ENCODE assay signal across 15 mouse cellular contexts in genomic region chr16:14939552-14939951, GRCm38 (mm10). TPM values are rescaled to one million over a fixed set of nuclear protein-coding genes. Genes with fewer than 3 reads are reported as not detected.
DNase-seq lines count a peak whose midpoint lies in the region; ATAC-seq and TF ChIP-seq lines count a peak whose summit lies in the region.
"Had no signal": no experiment of that assay in that cellular context is flagged by ENCODE, and none has a peak within 500 bp of the region (broad histone marks: within the 10 kb centered on the region; RNA-seq: fewer than 3 reads in every experiment).

No protein-coding gene starts in this region.

- H3K4me3 ChIP-seq in intestine, embryonic 15.5 days (replicated peaks): no peak overlapping the region
- H3K4me3 ChIP-seq in intestine, postnatal 0 days (ENCODE audit: low read depth, low read length): no peak overlapping the region
- no peak overlapping the region for H3K4me3 ChIP-seq in embryonic fibroblast, embryonic 13.5 days (ENCODE audit: insufficient read depth, low read length)
- no peak overlapping the region for H3K4me3 ChIP-seq in liver, embryonic 16.5 days (ENCODE audit: low read depth, low read length)
- H3K4me3 ChIP-seq in neural tube, embryonic 15.5 days (replicated peaks): no peak overlapping the region
- H3K4me3 ChIP-seq: forebrain, embryonic 12.5 days; left cerebral cortex, adult 2 months had no signal

- peak; percentile 17; the same call in 1 of the 2 replicates for ATAC-seq in intestine, embryonic 15.5 days
- no peak for ATAC-seq in intestine, postnatal 0 days
- ATAC-seq in liver, embryonic 16.5 days (ENCODE audit: low read depth): peak; percentile 91
- no peak for ATAC-seq in neural tube, embryonic 15.5 days (ENCODE audit: low FRiP score)

- H3K27ac ChIP-seq in intestine, embryonic 15.5 days: no peak overlapping the region
- H3K27ac ChIP-seq in intestine, postnatal 0 days (ENCODE audit: low read depth, low read length): no peak overlapping the region
- H3K27ac ChIP-seq in embryonic fibroblast, embryonic 13.5 days (ENCODE audit: insufficient read depth, low read length): peak overlapping the region; percentile 92; the same call in 1 of the 2 replicates
- peak overlapping the region; percentile 72 for H3K27ac ChIP-seq in liver, embryonic 16.5 days (ENCODE audit: low read length)
- no peak overlapping the region for H3K27ac ChIP-seq in neural tube, embryonic 15.5 days (replicated peaks)
- H3K27ac ChIP-seq: forebrain, embryonic 12.5 days; left cerebral cortex, adult 2 months had no signal

- no peak overlapping the region for H3K4me2 ChIP-seq in intestine, embryonic 15.5 days (replicated peaks)
- H3K4me2 ChIP-seq in intestine, postnatal 0 days (replicated peaks; ENCODE audit: low read depth): no peak overlapping the region
- H3K4me2 ChIP-seq in liver, embryonic 16.5 days (ENCODE audit: low read depth, low read length): no peak overlapping the region
- no peak overlapping the region for H3K4me2 ChIP-seq in neural tube, embryonic 15.5 days
- H3K4me2 ChIP-seq: forebrain, embryonic 12.5 days had no signal

- H3K9me3 ChIP-seq in intestine, embryonic 15.5 days: no peaks in the 10 kb centered on the region
- no peaks in the 10 kb centered on the region for H3K9me3 ChIP-seq in intestine, postnatal 0 days (ENCODE audit: control insufficient read depth)
- no peaks in the 10 kb centered on the region for H3K9me3 ChIP-seq in liver, embryonic 16.5 days (replicated peaks; ENCODE audit: control insufficient read depth, low read length)
- no peaks in the 10 kb centered on the region for H3K9me3 ChIP-seq in neural tube, embryonic 15.5 days (replicated peaks)
- H3K9me3 ChIP-seq: forebrain, embryonic 12.5 days had no signal

- no peak for TF ChIP-seq CTCF in intestine, postnatal 0 days (IDR thresholded peaks at IDR 0.05; ENCODE audit: low read depth)
- no peak for TF ChIP-seq CTCF in embryonic fibroblast, embryonic 13.5 days (IDR thresholded peaks at IDR 0.05; ENCODE audit: borderline replicate concordance, insufficient read depth, low read length)

- no peaks in the 10 kb centered on the region for H3K27me3 ChIP-seq in intestine, embryonic 15.5 days (replicated peaks)
- no peaks in the 10 kb centered on the region for H3K27me3 ChIP-seq in intestine, postnatal 0 days (replicated peaks; ENCODE audit: control insufficient read depth, insufficient read depth, low read length)
- H3K27me3 ChIP-seq in liver, embryonic 16.5 days (ENCODE audit: control insufficient read depth, insufficient read depth, low read depth, low read length): no peaks in the 10 kb centered on the region
- H3K27me3 ChIP-seq in neural tube, embryonic 15.5 days (replicated peaks): no peaks in the 10 kb centered on the region
- H3K27me3 ChIP-seq: CH12.LX; forebrain, embryonic 12.5 days had no signal

- DNase-seq in NIH3T3 (ENCODE audit: low read depth): peak; percentile 35
- DNase-seq in gastrocnemius, postnatal 4 days (ENCODE audit: low spot score in 2 of 2): no peak
- DNase-seq: cerebellum, adult 2 months; embryo, embryonic 11 days; right cerebral cortex, postnatal 14 days; thymus, postnatal 4 days had no signal

- WGBS in intestine, embryonic 15.5 days: 45% methylated on average over 1 of the region's 1 CpGs
- WGBS in intestine, postnatal 0 days: 30% methylated on average over 1 of the region's 1 CpGs
- WGBS in liver, embryonic 16.5 days (ENCODE audit: insufficient replicate concordance): 26% methylated on average over 1 of the region's 1 CpGs
- WGBS in neural tube, embryonic 15.5 days: 82% methylated on average over 1 of the region's 1 CpGs

- no peaks in the 10 kb centered on the region for H3K4me1 ChIP-seq in intestine, embryonic 15.5 days (replicated peaks)
- no peaks in the 10 kb centered on the region for H3K4me1 ChIP-seq in intestine, postnatal 0 days (replicated peaks; ENCODE audit: control insufficient read depth, insufficient read depth, low read length)
- H3K4me1 ChIP-seq in embryonic fibroblast, embryonic 13.5 days (ENCODE audit: control insufficient read depth, insufficient read depth, low read length): no peaks in the 10 kb centered on the region; the same call in none of the 2 replicates
- no peaks in the 10 kb centered on the region for H3K4me1 ChIP-seq in liver, embryonic 16.5 days (ENCODE audit: control insufficient read depth, low read depth, low read length)
- H3K4me1 ChIP-seq in neural tube, embryonic 15.5 days: no peaks in the 10 kb centered on the region
- H3K4me1 ChIP-seq: forebrain, embryonic 12.5 days had no signal

- H3K9ac ChIP-seq in intestine, embryonic 15.5 days: no peak overlapping the region
- no peak overlapping the region for H3K9ac ChIP-seq in intestine, postnatal 0 days (ENCODE audit: low read depth, low read length)
- H3K9ac ChIP-seq in liver, embryonic 16.5 days (ENCODE audit: low read depth, low read length): no peak overlapping the region
- no peak overlapping the region for H3K9ac ChIP-seq in neural tube, embryonic 15.5 days (replicated peaks)
- H3K9ac ChIP-seq: forebrain, embryonic 12.5 days had no signal

- no peak for TF ChIP-seq POLR2A in embryonic fibroblast, embryonic 13.5 days (IDR thresholded peaks at IDR 0.05; ENCODE audit: low read depth, low read length)

- H3K36me3 ChIP-seq in intestine, embryonic 15.5 days: no peaks in the 10 kb centered on the region
- H3K36me3 ChIP-seq in intestine, postnatal 0 days (ENCODE audit: control insufficient read depth, insufficient read depth): no peaks in the 10 kb centered on the region
- no peaks in the 10 kb centered on the region for H3K36me3 ChIP-seq in liver, embryonic 16.5 days (ENCODE audit: control insufficient read depth, insufficient read depth)
- no peaks in the 10 kb centered on the region for H3K36me3 ChIP-seq in neural tube, embryonic 15.5 days
- H3K36me3 ChIP-seq: forebrain, embryonic 12.5 days had no signal

RNA-seq across cellular contexts. Expression of gene Efcab1, which starts 33.1 kb away (rescaled TPM):
- 4.6 and 7.0 TPM in 2 replicates for polyA plus RNA-seq in intestine, embryonic 15.5 days (2015; fragmentation: Nextera tagmentation; extraction: Ambion mirVana)
- 0.78 TPM in 2 replicates for polyA plus RNA-seq in intestine, postnatal 0 days (2015; fragmentation: Nextera tagmentation; extraction: Ambion mirVana)
- polyA plus RNA-seq in embryonic fibroblast, embryonic 13.5 days (2011; ENCODE audit: insufficient read length, low read depth, missing spikeins): 0.18 and 0.84 TPM in 2 replicates
- polyA plus RNA-seq in liver, embryonic 16.5 days (2015; fragmentation: Nextera tagmentation; extraction: Ambion mirVana): 0.04 and 0.15 TPM in 2 replicates
- 12.4 and 13.5 TPM in 2 replicates for polyA plus RNA-seq in neural tube, embryonic 15.5 days (2015; fragmentation: Nextera tagmentation; extraction: Ambion mirVana)
- total RNA-seq in gastrocnemius, postnatal 4 days (2021): under 1 TPM; 0.34 to 0.37 TPM
- total RNA-seq: CH12.LX; neutrophil, adult 5-6 weeks had no signal

Comparison
In these comparisons a context has a peak if more than half of its experiments do, and no peak if none do; other contexts are left out.
1. ATAC-seq: peak in intestine, embryonic 15.5 days (single experiment) and liver, embryonic 16.5 days (single experiment); none in intestine, postnatal 0 days (single experiment) and neural tube, embryonic 15.5 days (single experiment).
2. H3K27ac ChIP-seq: peak in embryonic fibroblast, embryonic 13.5 days (single experiment) and liver, embryonic 16.5 days (single experiment); none in intestine, embryonic 15.5 days (single experiment), intestine, postnatal 0 days (single experiment) and neural tube, embryonic 15.5 days (single experiment).